Mouse (Mus musculus) forebrain, embryonic 16.5 days (tissue): Measurements from ENCODE around the gene Tbl1xr1. TPM values are rescaled to one million over a fixed set of nuclear protein-coding genes. Genes with fewer than 3 reads are reported as not detected.

Experiments
- ATAC-seq: fragments of 200-750 bp; cut with Nextera tagmentation; 2 replicates; pipeline ENCODE4 v1.8.0; 2017; ENCODE audit warnings: mild to moderate bottlenecking, moderate library complexity
- H3K27ac ChIP-seq: fragments of 300-500 bp; sonication (generic); 2 replicates; pipeline ENCODE4 v1.5.1; 2014; ENCODE audit warnings: low read length, control low read depth
- H3K27me3 ChIP-seq: fragments of 300-500 bp; sonication (generic); replicated peaks from 2 replicates; pipeline ENCODE4 v1.6.1; 2014; ENCODE audit warnings: low read length; ENCODE audit not compliant: control insufficient read depth, insufficient read depth
- H3K36me3 ChIP-seq: fragments of 300-500 bp; sonication (generic); 2 replicates; pipeline ENCODE4 v1.6.1; 2014; ENCODE audit not compliant: control insufficient read depth, insufficient read depth
- H3K4me1 ChIP-seq: fragments of 300-500 bp; sonication (generic); replicated peaks from 2 replicates; pipeline ENCODE4 v1.6.1; 2014; ENCODE audit warnings: low read length; ENCODE audit not compliant: control insufficient read depth, insufficient read depth
- H3K4me2 ChIP-seq: fragments of 300-500 bp; sonication (generic); 2 replicates; pipeline ENCODE4 v1.6.1; 2014; ENCODE audit warnings: mild to moderate bottlenecking, low read length, control low read depth
- H3K4me3 ChIP-seq: fragments of 300-500 bp; sonication (generic); replicated peaks from 2 replicates; pipeline ENCODE4 v1.5.1; 2014; ENCODE audit warnings: mild to moderate bottlenecking, low read length, control low read depth
- H3K9ac ChIP-seq: fragments of 300-500 bp; sonication (generic); replicated peaks from 2 replicates; pipeline ENCODE4 v1.6.1; 2014; ENCODE audit warnings: low read depth, low read length, control low read depth
- H3K9me3 ChIP-seq: fragments of 300-500 bp; sonication (generic); 2 replicates; pipeline ENCODE4 v1.6.1; 2016; ENCODE audit warnings: low read length; ENCODE audit not compliant: control insufficient read depth
- WGBS: fragments of 180-500 bp; shearing (Covaris S2); extraction: QIAGEN DNeasy Blood & Tissue Kit; methylation state at CpG from one replicate; pipeline ENCODE4 v1.1.7; 2014; 5-methylcytosine and 5-hydroxymethylcytosine counted together
- polyA plus RNA-seq: library from polyadenylated mRNA; unstranded; fragments of >200 nt; fragmentation: Nextera tagmentation; extraction: Ambion mirVana; gene quantifications from 2 replicates; pipeline ENCODE4 v1.2.1, GENCODE M21; 2015

The Tbl1xr1 gene
- polyA plus RNA-seq, 1 experiment from 2014 or later = 25.1 TPM

DNA sequence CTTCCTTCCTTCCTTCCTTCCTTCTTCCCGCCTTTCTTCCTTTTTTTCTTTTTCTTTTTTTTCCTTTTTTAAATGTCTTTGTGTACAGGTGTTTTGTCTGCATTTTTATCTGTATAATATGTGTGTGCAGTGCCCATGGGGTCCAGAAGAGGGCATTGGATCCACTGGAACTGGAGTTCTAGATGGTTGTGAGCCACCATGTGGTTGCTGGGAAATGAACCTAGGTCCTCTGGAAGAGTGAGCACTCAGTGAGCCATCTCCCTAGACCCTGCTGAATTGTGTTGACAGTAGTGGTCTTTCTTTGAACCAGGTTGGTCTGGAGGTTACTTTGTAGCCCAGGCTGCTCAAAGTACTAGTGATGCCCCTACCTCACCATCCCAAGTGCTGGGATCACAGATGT is 33.2 kb downstream of the Tbl1xr1 start:
- no peak overlapping the region for H3K4me2 ChIP-seq
- no peak overlapping the region for H3K9ac ChIP-seq
- no peaks in the 10 kb centered on the region for H3K27me3 ChIP-seq
- no peak overlapping the region for H3K27ac ChIP-seq
- no peak overlapping the region for H3K4me3 ChIP-seq
- H3K9me3 ChIP-seq = no peaks in the 10 kb centered on the region
- ATAC-seq = no peak
- no peaks in the 10 kb centered on the region; the same call in 1 of the 2 replicates for H3K36me3 ChIP-seq
- 90% methylated on average over 1 of the region's 1 CpGs for WGBS
- H3K4me1 ChIP-seq = peaks cover 5% of the 10 kb centered on the region

DNA sequence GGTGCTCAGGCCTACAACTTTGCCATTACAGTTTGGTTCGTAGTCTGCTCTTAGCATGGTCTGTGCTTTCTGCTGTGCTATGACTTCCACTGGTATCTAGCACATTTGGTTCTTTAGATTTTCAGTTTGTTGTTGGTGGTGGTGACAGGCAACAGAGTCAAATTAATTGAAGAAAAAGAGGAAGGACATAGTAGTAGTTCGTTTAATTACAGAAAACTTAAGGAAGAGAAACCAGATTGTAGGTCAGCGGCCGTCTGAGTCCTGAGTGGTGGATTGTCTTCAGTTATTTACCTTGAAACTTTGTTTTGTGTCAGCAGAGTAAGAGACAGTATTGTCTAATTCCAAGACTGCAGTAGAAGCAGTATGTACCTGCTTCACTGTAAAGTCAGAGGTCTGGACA is 37.3 kb downstream of the Tbl1xr1 start:
- 93% methylated on average over 4 of the region's 4 CpGs for WGBS
- ATAC-seq = no peak
- H3K27ac ChIP-seq = no peak overlapping the region

DNA sequence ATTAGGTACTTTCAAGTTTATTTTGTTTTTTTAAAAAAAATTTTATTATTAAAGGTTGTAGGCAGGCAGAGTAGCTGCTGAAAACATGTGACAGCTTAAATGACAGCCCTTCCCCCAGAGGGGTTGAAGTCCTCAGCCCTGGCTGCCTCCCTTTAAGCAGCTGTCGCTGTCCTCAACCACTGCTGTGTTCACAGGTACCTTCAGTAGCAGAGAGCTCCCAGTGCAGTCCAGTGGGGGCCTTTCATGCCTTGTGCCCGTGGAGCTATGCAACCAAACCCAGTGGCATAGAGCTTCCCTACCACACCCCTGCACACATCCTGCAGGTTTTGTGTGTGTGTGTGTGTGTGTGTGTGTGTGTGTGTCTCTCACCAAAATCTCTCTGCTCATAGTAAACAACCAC is 38.8 kb downstream of the Tbl1xr1 start:
- no peaks in the 10 kb centered on the region for H3K27me3 ChIP-seq
- ATAC-seq = peak; percentile 66
- H3K36me3 ChIP-seq = no peaks in the 10 kb centered on the region; the same call in 1 of the 2 replicates
- no peak overlapping the region for H3K9ac ChIP-seq
- H3K9me3 ChIP-seq = no peaks in the 10 kb centered on the region
- H3K4me3 ChIP-seq = no peak overlapping the region
- 0 out of 2 replicates have a peak, but pooled peaks cover 10% of the 10 kb centered on the region for H3K4me1 ChIP-seq
- no peak overlapping the region for H3K4me2 ChIP-seq
- WGBS = 32% methylated on average over 2 of the region's 2 CpGs
- H3K27ac ChIP-seq = no peak overlapping the region

More for the DNA sequence above, 37.3 kb downstream of the Tbl1xr1 start:
- Histone ChIP-seq H3K9ac (no peak overlapping the region), H3K9me3 (no peaks in the 10 kb centered on the region), H3K27me3 (no peaks in the 10 kb centered on the region), H3K4me2 (no peak overlapping the region), H3K4me3 (no peak overlapping the region), H3K36me3 (no peaks in the 10 kb centered on the region; the same call in 1 of the 2 replicates), H3K4me1 (0 out of 2 replicates have a peak, but pooled peaks cover 10% of the 10 kb centered on the region)

DNA sequence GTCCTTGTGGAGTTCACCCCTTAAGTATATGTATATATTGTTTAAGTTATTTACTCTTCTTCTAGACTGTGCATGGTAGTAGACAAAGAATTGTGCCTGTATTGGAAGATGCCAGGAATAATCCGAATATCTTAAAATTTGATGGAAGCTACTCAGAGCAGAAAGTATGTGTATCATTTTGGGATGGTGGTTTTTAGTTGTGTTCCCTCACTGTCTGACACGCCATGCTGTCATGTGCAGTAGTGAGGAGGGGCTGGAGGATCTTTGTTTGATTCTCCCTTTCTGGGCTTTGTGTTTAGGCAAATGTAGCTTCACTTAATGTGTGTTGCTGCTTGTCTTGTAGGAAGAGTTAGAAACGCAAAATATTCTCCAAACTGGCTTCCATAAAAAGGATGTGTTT is 39.2 kb downstream of the Tbl1xr1 start:
- ATAC-seq = no peak; the same call in 1 of the 2 replicates
- Histone ChIP-seq H3K4me3 (no peak overlapping the region), H3K4me2 (no peak overlapping the region), H3K9me3 (no peaks in the 10 kb centered on the region), H3K27me3 (no peaks in the 10 kb centered on the region), H3K4me1 (0 out of 2 replicates have a peak, but pooled peaks cover 10% of the 10 kb centered on the region), H3K9ac (no peak overlapping the region), H3K27ac (no peak overlapping the region), H3K36me3 (no peaks in the 10 kb centered on the region; the same call in 1 of the 2 replicates)
- 69% methylated on average over 3 of the region's 3 CpGs for WGBS

DNA sequence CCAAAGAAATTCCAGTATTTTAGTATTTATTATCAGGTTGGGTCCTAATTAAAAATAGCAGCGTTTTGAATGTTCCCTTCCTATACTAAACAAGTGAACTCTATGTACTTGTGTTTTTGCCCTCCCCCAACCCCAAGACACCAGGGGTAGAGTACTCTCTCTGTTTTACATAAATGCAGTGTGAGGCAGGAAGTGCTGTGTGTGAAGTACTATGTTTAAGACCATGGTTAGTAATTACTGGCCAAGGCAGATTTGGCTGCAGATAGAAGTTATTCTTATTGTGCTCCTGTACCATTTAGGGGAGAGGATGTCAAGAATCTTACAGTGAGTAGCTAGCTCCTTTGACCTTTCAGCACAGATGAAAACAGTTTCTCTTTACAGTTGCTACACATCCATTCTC is 39.7 kb downstream of the Tbl1xr1 start:
- no peak for ATAC-seq
- 0 out of 2 replicates have a peak, but pooled peaks cover 10% of the 10 kb centered on the region for H3K4me1 ChIP-seq
- H3K36me3 ChIP-seq = no peaks in the 10 kb centered on the region; the same call in 1 of the 2 replicates
- H3K9me3 ChIP-seq = no peaks in the 10 kb centered on the region
- no peaks in the 10 kb centered on the region for H3K27me3 ChIP-seq
- H3K4me3 ChIP-seq = no peak overlapping the region
- no peak overlapping the region for H3K27ac ChIP-seq
- WGBS = 58% methylated on average over 1 of the region's 1 CpGs
- no peak overlapping the region for H3K9ac ChIP-seq
- no peak overlapping the region for H3K4me2 ChIP-seq

DNA sequence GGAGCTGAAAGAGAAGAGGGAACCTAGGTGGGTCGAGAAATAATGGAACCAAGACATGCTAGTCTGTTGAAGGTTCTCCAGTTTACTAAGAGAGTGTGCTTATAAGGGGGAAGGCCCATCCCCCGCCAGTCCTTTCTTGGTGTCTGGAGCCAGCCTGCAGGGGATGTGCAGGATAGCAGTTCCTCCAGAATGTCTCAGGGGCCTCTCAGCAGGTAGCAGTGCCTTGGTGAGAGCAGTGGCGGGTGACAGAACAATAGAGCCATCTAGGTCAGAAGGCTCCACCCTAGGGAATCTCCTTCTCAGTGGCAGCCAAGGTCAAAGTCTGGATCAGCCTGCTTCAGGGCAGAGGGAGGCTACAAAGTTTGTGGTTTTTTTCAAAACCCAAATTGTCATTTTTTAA is 45.3 kb downstream of the Tbl1xr1 start:
- Histone ChIP-seq H3K36me3 (no peaks in the 10 kb centered on the region), H3K27ac (no peak overlapping the region), H3K9ac (no peak overlapping the region), H3K9me3 (no peaks in the 10 kb centered on the region), H3K4me1 (0 out of 2 replicates have a peak, but pooled peaks cover 2% of the 10 kb centered on the region), H3K27me3 (no peaks in the 10 kb centered on the region), H3K4me2 (no peak overlapping the region), H3K4me3 (no peak overlapping the region)
- WGBS = 49% methylated on average over 3 of the region's 3 CpGs
- no peak for ATAC-seq

DNA sequence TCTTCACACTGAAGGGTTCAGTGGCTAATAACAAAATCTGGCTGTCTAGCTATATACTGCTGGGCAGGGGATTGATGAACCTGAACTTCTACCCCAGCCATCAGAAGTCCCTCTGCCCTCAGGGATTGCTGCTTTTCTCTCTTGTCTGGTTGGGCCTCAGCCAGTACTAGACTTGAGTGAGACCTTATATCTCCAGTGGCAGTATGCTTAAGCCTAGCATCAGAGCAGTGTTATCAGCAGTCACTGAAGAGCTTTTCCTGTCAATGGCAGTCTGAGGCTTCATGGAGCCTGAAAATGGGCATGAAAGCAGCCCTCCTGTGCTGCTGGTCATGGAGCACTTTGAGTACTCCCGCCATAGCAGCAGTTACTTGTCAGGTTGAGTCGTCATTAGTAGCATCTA is 46.7 kb downstream of the Tbl1xr1 start:
- no peak for ATAC-seq
- H3K36me3 ChIP-seq = no peaks in the 10 kb centered on the region
- H3K9ac ChIP-seq = no peak overlapping the region
- 74% methylated on average over 2 of the region's 2 CpGs for WGBS
- no peak overlapping the region for H3K27ac ChIP-seq
- H3K4me2 ChIP-seq = no peak overlapping the region
- H3K27me3 ChIP-seq = no peaks in the 10 kb centered on the region
- no peaks in the 10 kb centered on the region for H3K9me3 ChIP-seq
- no peak overlapping the region for H3K4me3 ChIP-seq
- 0 out of 2 replicates have a peak, but pooled peaks cover 2% of the 10 kb centered on the region for H3K4me1 ChIP-seq

DNA sequence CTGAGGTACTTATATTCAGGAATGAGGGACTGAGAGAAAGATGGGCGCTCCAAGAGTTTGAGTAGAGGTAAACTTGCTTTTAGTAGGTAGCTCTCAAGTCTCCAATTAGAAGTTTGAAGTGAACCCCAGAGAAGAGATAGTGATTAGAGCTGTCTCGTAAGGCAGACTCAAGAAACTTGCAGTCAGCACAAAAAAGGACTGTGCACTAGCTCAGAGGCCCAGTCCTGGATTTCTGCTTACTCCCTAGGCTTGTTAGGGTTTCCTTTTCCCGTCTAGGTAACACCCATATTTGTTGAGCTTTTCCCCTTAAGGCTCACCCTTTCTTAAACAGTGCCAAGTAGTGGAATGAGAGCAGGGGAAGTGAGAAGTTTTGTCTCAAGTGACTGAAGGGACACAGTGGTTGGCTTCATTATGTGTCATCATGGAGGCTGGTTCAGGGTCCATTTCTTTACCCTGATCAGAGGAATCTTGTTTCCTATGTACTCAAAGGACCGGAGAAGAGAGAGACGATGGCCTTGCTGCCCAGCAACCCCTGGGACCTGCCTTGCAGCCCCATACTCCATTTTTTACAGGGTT is 49.9 kb downstream of the Tbl1xr1 start:
- Histone ChIP-seq H3K27ac (no peak overlapping the region), H3K9me3 (no peaks in the 10 kb centered on the region), H3K4me1 (0 out of 2 replicates have a peak, but pooled peaks cover 2% of the 10 kb centered on the region), H3K27me3 (no peaks in the 10 kb centered on the region), H3K9ac (no peak overlapping the region), H3K4me2 (no peak overlapping the region), H3K4me3 (no peak overlapping the region), H3K36me3 (no peaks in the 10 kb centered on the region)
- ATAC-seq = no peak
- 94% methylated on average over 5 of the region's 5 CpGs for WGBS

DNA sequence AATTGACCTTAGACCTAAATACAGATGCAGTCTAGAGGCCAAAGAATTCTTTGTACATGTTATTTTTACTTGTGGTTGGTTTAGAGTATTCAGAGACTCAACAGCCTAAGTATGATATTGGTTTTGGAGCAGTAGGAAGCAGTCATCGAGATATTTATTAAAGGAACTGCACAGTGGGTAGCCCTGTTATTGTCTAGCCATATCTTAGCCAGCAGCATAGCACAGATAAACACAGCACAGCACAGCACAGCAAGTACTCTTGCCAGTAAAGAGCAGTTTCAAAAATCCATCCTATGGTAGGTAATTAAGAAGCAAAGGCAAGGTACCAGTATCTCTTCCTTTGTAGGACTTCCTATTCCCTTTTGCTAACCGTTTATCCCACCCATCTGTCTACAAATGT is 54.8 kb downstream of the Tbl1xr1 start:
- no peak overlapping the region for H3K4me3 ChIP-seq
- H3K27me3 ChIP-seq = no peaks in the 10 kb centered on the region
- H3K4me1 ChIP-seq = peaks cover 2% of the 10 kb centered on the region; the same call in 1 of the 2 replicates
- WGBS = 92% methylated on average over 2 of the region's 2 CpGs
- no peaks in the 10 kb centered on the region for H3K36me3 ChIP-seq
- no peak for ATAC-seq
- no peak overlapping the region for H3K27ac ChIP-seq
- H3K4me2 ChIP-seq = no peak overlapping the region
- H3K9ac ChIP-seq = no peak overlapping the region
- H3K9me3 ChIP-seq = no peaks in the 10 kb centered on the region
